Mouse (Mus musculus): ENCODE data around the gene Tescl.

Gene Tescl

GRCm38 (mm10) chr7:24333304-24333986, at the start of gene Tescl:
Gene Tescl (minus strand): TSS chr7:24333936.
- no peak for DNase-seq (ENCODE audit: low spot score in 2 of 2)

GRCm38 (mm10) chr7:24382730-24383372, 49.1 kb upstream of the Tescl start:
- no peak for DNase-seq (ENCODE audit: low spot score in 2 of 2)

- DNase-seq (ENCODE audit: low spot score in 2 of 2): no peak
Observed at GRCm38 (mm10) chr7:24380370-24380769, 46.6 kb upstream of the Tescl start.

GRCm38 (mm10) chr7:24379934-24380333, 46.2 kb upstream of the Tescl start:
- DNase-seq (ENCODE audit: low spot score in 2 of 2): no peak

GRCm38 (mm10) chr7:24378049-24378701, 44.4 kb upstream of the Tescl start:
- DNase-seq (ENCODE audit: low spot score in 2 of 2): no peak

DNA sequence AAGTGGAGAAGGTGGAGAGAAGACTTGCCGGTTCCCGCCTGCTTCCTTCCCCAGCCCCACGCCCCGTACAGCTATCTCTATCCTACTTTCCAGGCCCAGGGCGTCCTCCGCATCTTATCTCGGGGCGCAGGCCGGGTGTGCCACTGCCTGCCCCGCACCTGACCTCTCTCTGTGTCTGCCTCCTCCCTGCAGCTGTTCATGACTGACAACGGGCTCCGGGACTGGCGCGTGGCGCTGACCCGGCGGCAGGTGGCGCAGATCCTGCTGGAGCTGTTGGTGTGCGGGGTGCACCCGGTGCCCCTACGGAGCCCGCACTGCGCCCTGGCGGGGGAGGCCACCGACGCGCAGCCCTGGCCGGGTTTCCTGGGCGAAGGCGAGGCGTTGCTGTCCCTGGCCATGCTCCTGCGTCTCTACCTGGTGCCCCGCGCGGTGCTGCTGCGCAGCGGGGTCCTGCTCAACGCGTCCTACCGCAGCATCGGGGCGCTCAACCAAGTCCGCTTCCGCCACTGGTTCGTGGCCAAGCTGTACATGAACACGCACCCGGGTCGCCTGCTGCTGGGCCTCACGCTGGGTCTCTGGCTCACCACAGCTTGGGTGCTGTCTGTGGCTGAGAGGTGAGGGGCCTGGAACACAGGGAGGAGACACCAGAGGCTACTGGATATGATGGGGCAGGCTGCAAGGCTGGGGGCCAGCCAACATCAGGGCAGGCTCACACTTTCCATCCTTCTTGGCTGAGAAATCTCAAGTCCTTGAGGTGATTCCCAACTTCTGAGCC, 43.5 kb upstream of the Tescl start:
- no peak for DNase-seq (ENCODE audit: low spot score in 2 of 2)

- DNase-seq (ENCODE audit: low spot score in 2 of 2): no peak
Observed at GRCm38 (mm10) chr7:24376456-24376855, 42.7 kb upstream of the Tescl start.

DNA sequence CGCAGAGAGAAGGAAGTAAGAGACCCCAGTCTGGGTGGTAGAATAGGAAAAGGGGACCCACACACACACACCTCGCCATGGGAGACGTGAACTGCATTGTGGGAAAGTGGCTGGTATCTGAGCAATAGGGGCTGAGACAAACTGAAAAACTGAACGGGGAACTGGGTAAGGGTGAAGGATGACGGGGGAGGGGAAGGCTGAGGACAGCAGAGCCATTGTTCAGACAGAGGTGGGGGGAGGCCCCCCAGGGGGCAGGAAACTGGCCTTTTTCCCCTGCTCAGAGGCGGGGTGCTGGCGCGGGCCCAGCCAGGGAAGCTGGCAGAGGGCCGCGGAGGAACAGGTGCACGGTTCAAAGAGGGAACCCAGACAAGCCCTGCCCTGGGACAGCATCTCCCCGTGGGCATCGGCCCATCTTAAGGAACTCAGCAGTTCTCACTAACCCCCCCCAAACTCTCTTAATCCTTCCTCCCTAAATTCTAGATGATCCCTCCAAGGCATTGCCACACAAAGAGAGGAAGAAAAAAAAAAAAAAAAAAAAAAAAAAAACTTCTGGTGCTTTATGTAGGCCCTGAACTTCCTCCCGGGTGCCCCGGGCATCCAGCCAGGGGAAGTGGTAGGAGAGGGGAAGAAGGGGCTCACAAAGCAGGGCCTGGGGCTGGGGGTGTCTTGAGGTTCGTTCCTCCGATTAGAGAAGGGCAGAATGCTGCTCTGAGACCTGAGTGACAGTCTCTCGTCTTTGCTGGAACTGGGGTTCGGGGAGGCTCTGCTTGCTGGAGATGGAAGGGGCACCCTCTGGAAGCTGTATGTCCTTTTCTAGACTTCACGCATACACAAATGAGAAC, 40.0 kb upstream of the Tescl start:
- DNase-seq (ENCODE audit: low spot score in 2 of 2): peak; percentile 27 to 48

DNA sequence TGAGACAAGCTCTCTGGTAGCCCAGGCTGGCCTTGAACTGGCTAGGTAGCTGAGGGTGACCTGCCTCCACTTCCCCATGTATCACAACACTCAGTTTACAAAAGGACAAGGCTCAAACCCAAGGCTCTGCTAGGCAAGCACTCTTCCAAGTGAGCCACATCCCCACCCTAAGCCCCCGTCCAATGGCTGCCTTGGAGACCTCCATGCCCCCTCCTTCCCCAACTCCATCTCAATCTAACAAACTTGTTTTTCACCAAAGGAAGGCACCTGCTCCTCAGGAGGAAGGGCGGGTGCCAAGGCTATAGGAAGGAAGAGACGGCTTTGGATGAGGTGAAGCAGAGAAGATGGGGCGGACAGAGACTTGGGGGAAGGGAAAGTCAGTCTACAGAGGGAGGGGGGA, 39.0 kb upstream of the Tescl start:
- DNase-seq (ENCODE audit: low spot score in 2 of 2): no peak

GRCm38 (mm10) chr7:24372300-24372699, 38.6 kb upstream of the Tescl start:
- DNase-seq (ENCODE audit: low spot score in 2 of 2): no peak

DNA sequence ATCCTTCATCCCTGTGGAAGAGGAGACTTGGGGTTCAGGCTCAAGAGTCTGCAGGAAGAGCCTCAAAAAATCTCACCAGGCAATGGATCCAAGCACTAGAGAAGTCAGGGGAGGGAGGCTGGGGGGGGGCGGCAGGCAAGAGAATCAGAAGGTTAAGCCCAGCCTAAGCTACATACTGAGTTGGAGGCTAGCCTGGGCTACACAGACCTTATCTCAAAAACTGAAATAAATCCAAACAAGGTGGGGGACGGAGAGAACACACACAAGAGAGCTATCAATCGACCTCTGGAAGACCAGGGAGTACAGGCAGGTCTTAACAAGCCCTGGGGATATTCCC, 38.0 kb upstream of the Tescl start:
- no peak for DNase-seq (ENCODE audit: low spot score in 2 of 2)

- no peak for DNase-seq (ENCODE audit: low spot score in 2 of 2)
Observed at GRCm38 (mm10) chr7:24371012-24371808, 37.5 kb upstream of the Tescl start.

- DNase-seq (ENCODE audit: low spot score in 2 of 2): no peak
Observed at GRCm38 (mm10) chr7:24369731-24370541, 36.2 kb upstream of the Tescl start, which contains the start of gene Kcnn4. Gene Kcnn4 (plus strand): TSS chr7:24370263.

DNA sequence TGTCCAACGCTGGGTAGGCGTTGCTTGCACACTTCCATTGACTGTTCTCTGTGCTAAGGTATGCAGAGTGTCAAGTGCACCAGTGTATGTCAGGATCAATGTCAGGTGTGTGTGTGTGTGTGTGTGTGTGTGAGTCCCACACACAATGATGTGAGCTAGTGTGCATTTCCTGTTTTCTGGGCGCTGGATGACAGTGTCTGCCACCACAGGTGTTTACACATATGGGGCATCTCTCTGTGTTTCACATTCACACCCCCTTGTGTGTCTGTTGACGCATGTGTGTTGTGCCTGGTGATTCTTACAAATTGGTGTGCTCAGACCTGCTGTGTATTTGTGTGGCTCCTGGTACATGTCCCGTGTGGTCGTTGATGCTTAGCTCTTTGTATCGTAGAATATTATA, 35.2 kb upstream of the Tescl start:
- DNase-seq (ENCODE audit: low spot score in 2 of 2): no peak

- no peak for DNase-seq (ENCODE audit: low spot score in 2 of 2)
Observed at GRCm38 (mm10) chr7:24368226-24368625, 34.5 kb upstream of the Tescl start.

GRCm38 (mm10) chr7:24366716-24367632, 33.2 kb upstream of the Tescl start:
- DNase-seq (ENCODE audit: low spot score in 2 of 2): no peak

DNA sequence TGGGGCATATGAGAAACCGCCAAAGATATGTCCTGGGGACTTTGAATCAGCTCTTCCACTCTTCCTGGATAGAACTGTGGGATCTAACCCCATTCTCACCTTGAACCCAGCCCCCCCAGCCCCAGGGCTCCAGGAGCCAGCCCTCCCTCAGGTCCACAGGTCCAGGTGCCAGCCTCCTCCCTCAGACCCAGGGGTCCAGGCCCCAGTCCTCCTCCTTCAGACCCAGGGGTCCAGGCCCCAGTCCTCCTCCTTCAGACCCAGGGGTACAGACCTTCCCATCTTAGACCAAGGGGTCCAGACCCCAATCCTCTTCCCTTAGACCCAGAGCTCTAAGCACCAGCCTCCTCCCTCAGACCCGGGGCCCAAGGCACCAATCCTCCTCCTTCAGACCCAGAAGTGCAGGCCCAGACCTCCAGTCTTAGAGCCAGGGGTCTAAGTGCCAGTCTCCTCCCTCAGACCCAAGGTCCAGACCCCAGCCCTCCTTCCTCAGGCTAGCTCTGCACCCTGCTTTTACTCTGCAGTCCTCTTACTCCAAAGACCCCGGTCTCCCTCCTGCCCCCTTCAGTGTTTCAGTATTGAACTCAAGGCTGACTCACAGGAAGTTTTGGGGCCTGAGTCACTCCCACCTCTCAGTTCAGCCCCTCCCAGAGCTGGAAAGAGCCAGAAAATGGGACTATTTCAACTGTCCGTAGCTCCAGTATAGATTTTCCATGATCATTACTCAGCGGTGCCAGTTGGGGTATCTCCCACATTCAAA, 31.7 kb upstream of the Tescl start:
- DNase-seq (ENCODE audit: low spot score in 2 of 2): no peak

GRCm38 (mm10) chr7:24364827-24365226, 31.1 kb upstream of the Tescl start:
- DNase-seq (ENCODE audit: low spot score in 2 of 2): peak; percentile 65 to 89
